Mouse (Mus musculus) frontal cortex, postnatal 14 days (tissue): ENCODE results near the gene Wdr27.
"Not testable (repeated sequence)": the region's sequence is repeated elsewhere in the genome, so short reads cannot be mapped to it uniquely, and the experiment has no call there.

Experiments
- DNase-seq, 2 experiments: peaks; one replicate each; pipeline ENCODE4 v3.0.0; 2022; ENCODE audit warnings: low spot score in 2 of 2

Wdr27 gene

GRCm38 (mm10) chr17:14931469-14931868 lies 11.5 kb downstream of the Wdr27 start:
- DNase-seq, result no peak

- DNase-seq, result no peak
These were observed 12.3 kb downstream of the Wdr27 start for GRCm38 (mm10) chr17:14930697-14931096.

DNA sequence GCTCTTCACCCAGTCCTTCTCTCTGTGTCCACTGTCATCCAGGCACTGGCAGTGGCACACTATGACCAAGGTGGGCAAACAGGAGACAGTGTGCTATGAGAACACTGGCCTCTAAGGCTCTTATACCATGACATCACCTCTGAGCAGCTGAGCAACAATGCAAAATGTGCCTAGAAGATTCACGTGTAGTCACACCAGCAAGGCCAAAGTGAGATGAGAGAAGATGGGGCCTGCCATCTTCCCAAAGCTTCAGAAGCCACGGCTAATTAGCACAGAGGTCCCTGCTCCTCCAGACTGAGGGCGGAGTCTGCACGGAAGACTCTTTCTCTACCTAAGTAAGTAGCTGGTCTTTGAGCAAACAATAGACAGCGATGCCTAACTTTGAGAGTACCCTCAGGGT lies 14.3 kb downstream of the Wdr27 start:
- no peak for DNase-seq

DNA sequence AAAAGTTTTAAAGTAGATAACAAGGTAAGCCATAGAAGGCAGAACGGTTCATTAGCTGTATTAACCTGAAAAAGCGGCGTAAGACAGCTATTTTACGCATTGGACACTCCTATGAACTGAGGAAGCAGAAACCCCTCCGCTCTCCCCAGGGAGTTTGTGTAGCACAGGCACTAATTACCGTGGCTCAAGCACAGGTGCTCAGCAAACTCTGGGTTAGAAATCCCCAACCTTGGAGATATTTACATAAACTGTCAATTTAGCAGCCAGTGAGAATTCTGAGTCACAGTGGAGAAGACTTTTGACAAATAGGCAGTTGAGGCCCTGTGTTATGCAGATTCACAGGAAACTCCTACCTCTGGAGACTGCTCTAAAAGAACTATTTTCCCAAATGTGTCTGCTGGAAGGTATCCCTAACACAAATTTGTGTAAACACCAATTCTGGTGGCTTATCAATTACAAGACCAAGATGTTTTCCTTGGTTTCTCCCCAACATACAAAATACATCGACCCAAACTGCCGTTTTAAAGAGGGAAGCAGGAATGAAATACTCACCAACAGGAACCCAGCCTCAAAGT lies 15.2 kb downstream of the Wdr27 start:
- DNase-seq, result no peak

DNA sequence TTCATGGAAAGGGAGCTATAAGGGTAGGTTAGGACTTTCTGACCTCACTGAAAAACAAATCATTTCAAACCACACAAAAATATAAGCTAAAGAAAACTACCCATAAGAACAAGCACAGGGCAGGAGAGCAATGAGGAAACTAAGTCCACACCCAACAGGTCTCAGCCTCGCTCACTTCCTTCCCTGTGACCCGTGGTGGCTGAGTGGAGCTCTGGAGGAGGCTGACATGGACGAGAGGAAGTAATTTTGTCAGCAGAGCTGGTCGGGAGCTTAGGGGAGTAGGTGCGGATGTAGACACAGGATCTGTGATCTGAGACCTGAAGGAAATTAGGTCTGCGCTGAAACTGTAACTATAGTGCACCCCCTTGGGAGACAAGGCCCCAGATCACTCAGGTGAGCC lies 21.4 kb downstream of the Wdr27 start:
- DNase-seq, result no peak

DNA sequence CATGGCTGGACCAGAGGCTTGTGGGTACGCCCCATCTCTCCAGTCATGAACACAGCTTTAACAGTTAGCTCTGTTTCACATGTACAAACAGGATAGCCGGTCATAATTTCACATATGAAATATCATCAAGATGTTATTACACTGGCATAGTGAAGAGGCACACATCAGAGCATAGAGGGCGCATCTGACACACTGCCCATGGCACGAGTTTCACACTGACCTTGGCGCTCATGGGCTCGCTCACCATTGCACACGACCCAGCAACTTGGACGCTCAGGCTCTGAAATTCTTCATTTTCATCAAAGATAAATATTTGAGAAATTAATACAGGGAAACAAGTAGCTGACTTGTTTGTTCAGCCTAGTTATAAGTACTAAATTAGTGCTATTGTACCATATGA lies 25.1 kb downstream of the Wdr27 start:
- no peak for DNase-seq

DNA sequence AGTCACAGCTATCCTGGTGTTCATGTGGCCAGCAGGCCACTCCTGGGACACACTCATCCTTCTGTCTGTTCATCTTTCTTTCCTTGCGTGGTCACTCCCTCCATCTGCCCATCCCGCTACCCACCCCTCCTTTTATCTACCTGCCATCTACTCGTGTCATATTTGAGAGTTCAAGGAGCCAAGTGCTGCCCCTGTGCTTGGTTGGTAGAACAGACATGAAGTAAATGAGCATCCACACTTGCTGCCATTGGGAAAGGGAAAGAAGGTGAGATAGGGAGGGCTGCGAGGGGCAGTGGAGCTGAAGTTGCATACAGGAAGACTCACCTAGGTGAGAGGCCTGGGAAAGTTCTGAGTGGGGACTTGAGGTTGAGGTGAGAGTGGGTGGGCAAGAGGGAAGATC lies 28.6 kb downstream of the Wdr27 start:
- DNase-seq, result no peak

- DNase-seq, result no peak
These were observed 30.0 kb downstream of the Wdr27 start for GRCm38 (mm10) chr17:14912981-14913380.

- DNase-seq, result no peak
These were observed 30.5 kb downstream of the Wdr27 start for GRCm38 (mm10) chr17:14912420-14912819.

DNA sequence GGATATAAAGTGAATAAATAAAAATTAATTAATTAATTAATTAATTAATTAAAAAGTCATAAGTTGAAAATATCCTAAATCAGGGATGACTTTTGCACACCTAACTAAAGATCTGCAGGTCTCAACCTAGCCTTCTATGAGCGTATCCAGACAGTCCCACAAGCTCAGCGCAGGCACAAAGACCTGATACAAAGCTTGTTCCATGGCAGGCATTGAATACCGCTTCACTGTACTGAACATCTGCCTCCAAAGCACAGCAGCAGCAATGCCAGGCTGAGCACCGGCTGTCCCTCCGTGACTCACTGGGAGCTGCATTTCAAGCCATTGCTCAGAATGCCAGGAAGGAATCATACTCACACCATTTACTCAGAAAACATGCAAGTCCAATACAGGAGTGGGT lies 32.2 kb downstream of the Wdr27 start:
- DNase-seq, result no peak

DNA sequence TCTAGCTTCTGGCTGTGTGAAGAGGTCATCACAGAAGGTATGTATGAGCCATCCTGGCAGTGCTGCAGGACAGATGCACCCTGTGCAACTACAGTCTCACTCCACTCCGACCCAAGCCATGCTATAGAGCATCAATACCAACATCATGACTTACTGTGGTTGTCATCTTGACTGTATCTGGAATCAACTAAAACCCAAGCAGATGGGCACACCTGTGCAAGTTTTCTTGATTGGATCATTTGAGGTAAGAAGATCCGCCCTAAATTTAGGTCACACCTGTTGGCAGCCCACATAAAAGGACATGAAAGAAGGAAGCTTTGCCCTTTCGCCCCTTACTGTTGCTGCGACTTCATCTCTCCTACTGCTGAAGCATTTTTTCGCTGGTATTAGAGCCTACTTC lies 33.6 kb downstream of the Wdr27 start:
- no peak for DNase-seq

GRCm38 (mm10) chr17:14907136-14907535 lies 35.8 kb downstream of the Wdr27 start:
- no peak for DNase-seq

DNA sequence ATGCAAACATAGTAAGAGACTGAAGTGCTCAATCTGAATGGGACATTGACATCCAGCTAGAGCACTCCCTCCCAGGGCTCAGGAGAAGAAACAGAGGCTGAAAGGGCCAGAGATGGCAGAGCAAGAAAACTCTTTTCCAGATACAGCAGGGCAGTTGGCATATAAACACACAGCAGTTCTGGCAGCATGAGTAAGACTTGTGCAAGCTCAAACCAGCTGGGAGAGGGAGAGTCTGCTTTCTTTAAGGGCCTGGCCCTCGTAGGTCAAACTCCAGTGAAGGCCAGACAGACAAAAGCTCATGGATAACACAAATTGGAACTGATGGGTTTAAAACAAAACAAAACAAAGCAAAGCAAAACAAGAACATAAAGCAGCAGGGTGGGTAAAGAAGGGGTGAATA lies 36.3 kb downstream of the Wdr27 start:
- no peak for DNase-seq

- peak; percentile 37 to 77 for DNase-seq
These were observed 38.2 kb downstream of the Wdr27 start for GRCm38 (mm10) chr17:14904637-14905265.

- DNase-seq, result no peak
These were observed 38.8 kb downstream of the Wdr27 start for GRCm38 (mm10) chr17:14904206-14904605.

DNA sequence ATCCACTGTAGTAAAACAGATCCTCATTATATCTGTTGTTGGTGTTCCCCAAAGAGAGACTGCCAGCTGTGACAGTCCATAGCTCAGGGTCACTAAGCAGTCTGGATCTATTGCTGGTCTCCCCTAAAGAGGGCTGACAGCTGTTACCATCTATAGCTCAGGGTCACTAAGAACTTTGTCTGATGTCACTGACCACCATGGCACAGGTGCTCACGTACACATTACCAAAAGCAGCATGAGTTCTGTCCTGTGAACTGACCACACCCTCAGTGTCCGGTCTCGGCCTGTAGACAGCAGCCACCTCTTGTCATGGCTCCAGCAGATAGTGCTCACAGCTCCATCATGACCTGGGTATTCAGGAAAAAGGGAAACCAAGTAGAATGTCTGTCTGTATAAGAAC lies 39.7 kb downstream of the Wdr27 start:
- DNase-seq, result no peak

DNA sequence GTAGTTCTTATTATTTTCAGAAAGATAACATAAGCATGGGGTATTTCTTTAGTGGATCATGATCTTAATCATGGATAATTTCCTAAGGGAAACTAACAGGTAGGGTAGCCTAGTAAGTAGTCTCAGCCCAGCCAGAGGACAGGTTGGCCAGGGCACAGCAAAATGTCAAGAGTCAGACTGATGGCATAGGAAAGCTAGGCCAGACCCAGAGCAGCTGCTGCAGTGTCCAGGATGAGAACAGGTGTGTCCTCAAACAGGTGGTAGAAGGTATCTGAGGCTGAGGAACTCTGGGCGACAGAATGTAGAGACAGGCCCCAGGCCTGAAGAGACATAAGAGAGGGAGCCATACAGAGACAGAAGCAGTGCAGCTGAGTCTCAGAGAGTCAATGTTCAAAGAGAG lies 44.0 kb downstream of the Wdr27 start:
- DNase-seq, result no peak

GRCm38 (mm10) chr17:14895058-14895457 lies 47.9 kb downstream of the Wdr27 start:
- not testable (repeated sequence) for DNase-seq

DNA sequence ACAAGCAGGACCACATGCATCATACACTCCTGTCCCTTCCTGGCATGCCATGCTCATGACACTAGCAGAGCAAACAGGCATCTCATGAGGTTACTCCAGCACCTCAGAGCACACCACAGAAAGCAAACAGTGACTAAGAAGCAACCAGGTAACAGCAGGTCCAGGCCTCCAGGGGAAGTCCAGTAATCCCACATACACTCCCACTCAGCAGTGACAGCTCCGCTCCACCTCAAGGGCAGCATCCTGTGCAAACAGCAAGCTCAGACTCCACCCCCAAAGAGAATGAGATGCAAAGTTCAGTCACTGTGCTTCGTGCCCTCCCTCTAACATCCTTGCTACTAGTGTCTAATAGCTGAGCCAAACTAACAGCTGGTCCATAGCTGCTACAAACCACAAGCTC lies 56.0 kb downstream of the Wdr27 start:
- no peak for DNase-seq

DNA sequence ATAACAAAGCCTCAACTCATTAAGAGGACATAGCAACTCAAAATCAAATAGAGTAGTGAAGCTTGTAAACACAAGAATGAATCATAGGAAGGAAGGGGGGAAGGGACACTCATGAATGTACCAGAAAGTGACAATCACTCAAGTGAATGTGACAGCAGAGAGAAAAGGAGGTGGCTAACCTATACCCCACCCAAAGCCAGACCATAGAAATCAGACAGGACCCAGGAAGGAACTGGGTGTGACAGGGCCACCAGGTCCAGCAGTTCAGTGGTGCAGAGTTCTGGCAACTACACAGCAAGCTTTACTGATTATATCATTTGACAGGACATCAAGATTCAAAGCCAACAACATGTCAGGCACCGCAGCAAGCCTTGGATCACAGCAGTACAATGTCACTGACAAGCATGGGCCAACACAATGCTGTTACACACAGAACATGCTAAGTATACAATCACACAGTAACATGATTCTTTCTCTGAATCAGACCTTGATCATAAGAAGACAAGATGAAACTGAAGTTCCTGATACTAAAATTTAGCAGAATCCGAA lies 68.2 kb downstream of the Wdr27 start:
- DNase-seq, result no peak

GRCm38 (mm10) chr17:14860220-14860619 lies 82.7 kb downstream of the Wdr27 start:
- no peak for DNase-seq

- no peak for DNase-seq
These were observed 95.2 kb downstream of the Wdr27 start for GRCm38 (mm10) chr17:14847709-14848108.

GRCm38 (mm10) chr17:14846880-14847279 lies 96.1 kb downstream of the Wdr27 start:
- DNase-seq, result no peak
